Mouse (Mus musculus) gastrocnemius, adult 2 months (tissue): Measurements from ENCODE around the gene Fstl1. TPM values are rescaled to one million over a fixed set of nuclear protein-coding genes. Genes with fewer than 3 reads are reported as not detected.

Experiments
- DNase-seq: peaks from one replicate; pipeline ENCODE4 v3.0.0; 2022
- H3K27ac ChIP-seq: fragments of 200-600 bp; 2 replicates; pipeline ENCODE4 v1.8.1; 2022; ENCODE audit warnings: mild to moderate bottlenecking
- H3K4me3 ChIP-seq: fragments of 200-600 bp; 2 replicates; pipeline ENCODE4 v1.8.1; 2022; ENCODE audit warnings: mild to moderate bottlenecking, moderate library complexity
- CTCF ChIP-seq: fragments of 200-600 bp; IDR thresholded peaks from 2 replicates; pipeline ENCODE4 v1.8.1; 2022; ENCODE audit warnings: antibody characterized with exemption, mild to moderate bottlenecking, moderate library complexity
- intact Hi-C: fragments of 180-260 bp; cut with DNase I; formaldehyde crosslinking; loops from one replicate; pipeline ENCODE4 v1.15.1; 2025
- total RNA-seq, 2 experiments: library from RNA; stranded (reverse); gene quantifications; 2 replicates each; pipeline ENCODE4 v1.2.3; 2021

Gene Fstl1
- total RNA-seq, 2 experiments from 2014 or later, result 30.2 to 54.1 TPM

DNA sequence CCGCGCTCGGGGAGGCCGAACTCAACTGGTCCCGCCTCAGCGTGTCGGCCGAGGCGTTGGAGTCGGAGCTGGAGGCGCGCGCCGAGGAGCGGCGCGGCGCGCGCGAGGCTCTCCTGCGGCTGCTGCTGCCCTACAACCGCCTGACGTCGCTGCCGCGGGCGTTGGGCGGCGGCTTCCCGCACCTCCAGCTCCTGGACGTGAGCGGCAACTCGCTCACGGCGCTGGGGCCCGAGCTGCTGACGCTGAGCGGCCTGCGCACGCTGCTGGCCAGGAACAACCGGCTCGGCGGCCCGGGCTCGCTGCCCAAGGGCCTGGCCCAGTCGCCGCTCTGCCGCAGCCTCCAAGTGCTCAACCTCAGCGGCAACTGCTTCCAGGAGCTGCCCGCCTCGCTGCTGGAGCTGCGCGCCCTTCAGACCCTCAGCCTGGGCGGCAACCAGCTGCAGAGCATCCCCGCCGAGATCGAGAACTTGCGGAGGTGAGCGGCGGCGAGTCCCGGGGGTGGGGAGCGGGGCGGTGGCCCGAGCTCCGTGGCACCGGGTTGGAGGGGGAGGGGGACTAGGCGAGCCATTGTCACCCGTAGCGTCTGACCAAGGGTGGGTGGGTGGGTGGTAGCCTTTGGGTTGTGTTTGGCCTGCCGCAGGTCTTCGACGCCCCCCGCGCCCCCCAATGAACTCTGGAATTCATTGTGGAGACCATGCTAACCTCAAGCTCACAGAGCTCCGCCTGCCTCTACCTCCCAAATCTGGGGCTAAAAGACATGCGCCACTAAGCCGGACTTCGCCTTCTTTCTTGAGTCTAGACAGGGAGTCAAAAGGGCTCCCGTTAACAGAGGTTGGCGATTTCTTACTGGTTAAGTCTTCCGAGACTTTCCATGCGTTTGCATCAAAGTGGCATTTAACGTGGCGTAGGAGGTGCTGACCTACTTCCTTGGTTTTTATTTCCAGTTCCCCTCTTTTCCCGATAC lies 92.1 kb downstream of the Fstl1 start:
- peak overlapping the region; percentile 93 for H3K4me3 ChIP-seq
- peak overlapping the region; percentile 100 for H3K27ac ChIP-seq
- intact Hi-C loops, result loop anchor here (5.0 kb wide), 2 partner anchors 51 to 219 kb away; partner anchors contain the start of gene Gsk3b
- TF ChIP-seq CTCF, result no peak
- DNase-seq, result peak; percentile 84

DNA sequence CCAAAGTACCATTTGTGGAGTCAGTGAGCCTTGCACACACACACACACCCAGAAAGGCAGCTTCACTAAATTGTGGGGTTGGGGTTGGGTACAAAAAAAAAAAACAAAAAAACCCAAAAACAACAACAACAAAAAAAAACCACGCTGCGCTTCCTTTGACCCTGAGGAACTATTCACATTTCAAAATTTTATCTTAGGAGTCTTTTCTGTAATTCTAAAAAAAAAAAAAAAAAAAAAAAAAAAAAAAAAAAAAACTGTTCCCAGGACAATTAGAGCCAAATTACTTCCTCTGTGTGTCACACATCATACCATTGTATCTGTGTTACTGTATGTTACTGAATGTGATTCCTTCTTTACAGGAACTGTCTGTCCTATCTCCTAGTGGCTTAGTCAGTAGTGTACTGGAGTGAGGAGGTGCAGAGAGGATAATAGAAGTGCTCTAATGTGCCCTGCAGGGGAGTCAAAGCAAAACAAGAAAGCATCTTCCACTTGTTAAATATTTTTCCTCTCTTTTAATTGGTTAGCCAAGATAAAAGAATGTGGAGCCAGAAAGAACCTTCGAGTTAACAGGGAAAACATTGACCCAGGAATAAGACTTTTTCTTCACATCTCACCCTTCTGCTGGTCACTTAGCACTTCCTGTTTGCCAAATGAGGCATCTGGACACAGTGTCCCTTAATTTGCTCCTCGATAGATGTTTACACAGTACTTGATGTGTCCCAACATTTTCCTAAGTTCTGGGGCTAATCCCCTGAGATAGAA lies 93.0 kb downstream of the Fstl1 start:
- intact Hi-C loops, result loop anchor here (5.0 kb wide), 3 partner anchors 52 to 328 kb away; partner anchors contain the start of gene Gsk3b
- no peak for TF ChIP-seq CTCF
- DNase-seq, result no peak

DNA sequence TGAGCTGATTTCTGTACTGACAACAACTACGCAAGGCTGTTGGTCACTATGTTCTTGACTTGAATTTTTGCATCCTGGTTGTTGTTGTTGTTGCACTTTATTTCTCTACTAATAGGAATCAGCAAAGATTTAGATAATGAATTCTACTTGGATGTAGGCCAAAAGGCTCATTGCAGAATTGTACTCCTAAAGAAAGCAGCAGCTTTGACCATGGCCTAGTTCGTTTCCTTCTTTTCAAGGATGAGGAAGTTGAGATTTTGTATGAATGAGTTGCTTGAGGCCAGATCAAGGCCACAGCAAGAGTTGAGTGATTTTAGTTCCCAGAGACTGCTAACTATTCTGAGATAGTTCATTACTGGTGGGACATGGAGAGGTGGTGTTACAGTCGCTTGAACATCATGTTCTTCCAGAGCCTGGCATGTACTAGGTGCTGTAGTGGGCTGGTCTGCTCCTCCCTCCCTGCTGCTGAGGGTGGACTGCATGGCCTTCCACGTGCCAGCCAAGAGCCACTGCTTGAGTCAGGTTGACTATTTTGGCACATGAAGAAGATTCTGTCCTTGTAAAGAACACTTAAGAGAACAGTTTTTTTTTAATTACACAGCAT lies 94.5 kb downstream of the Fstl1 start:
- no peak for TF ChIP-seq CTCF
- H3K27ac ChIP-seq, result peak overlapping the region; percentile 100
- intact Hi-C loops, result loop anchor here (5.0 kb wide), 1 partner anchor 326 kb away; no protein-coding TSS in a partner anchor
- peak; percentile 67 for DNase-seq
- peak overlapping the region; percentile 93 for H3K4me3 ChIP-seq

More for the DNA sequence above, 93.0 kb downstream of the Fstl1 start:
- Histone ChIP-seq H3K4me3 (peak overlapping the region; percentile 93), H3K27ac (peak overlapping the region; percentile 100)

- Histone ChIP-seq H3K4me3 (no peak overlapping the region), H3K27ac (0 out of 2 replicates have a peak overlapping the region, but pooled peaks have one; percentile 36)
- no peak for DNase-seq
- TF ChIP-seq CTCF, result no peak
- intact Hi-C loops, result loop anchor here (5.0 kb wide), 1 partner anchor 323 kb away; no protein-coding TSS in a partner anchor
These were observed 98.0 kb downstream of the Fstl1 start for GRCm38 (mm10) chr16:37874501-37875235.

DNA sequence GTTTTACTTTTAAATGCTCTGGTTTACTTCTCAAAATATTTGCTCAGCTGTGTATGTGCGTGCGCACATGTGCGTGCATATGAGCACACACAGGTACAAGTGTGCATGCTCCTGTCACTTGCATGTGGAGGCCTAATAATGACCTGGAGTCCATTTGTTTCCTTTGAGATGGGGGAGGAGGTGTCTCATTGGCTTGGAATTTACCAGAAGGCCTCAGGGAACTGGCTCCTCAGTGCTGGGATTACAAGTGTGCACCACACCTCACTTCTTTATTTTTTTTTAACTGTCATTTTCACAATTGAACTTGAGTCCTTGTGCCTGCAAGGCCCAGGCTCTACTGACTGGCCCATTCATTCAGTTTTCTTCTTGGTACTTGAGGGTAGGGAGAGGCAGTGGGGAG lies 100.7 kb downstream of the Fstl1 start:
- Histone ChIP-seq H3K4me3 (no peak overlapping the region), H3K27ac (no peak overlapping the region)
- DNase-seq, result no peak
- TF ChIP-seq CTCF, result no peak
- intact Hi-C loops, result no loop called here

GRCm38 (mm10) chr16:37878951-37879505 lies 102.4 kb downstream of the Fstl1 start:
- H3K4me3 ChIP-seq, result no peak overlapping the region
- no peak for DNase-seq
- TF ChIP-seq CTCF, result no peak
- intact Hi-C loops, result no loop called here
- H3K27ac ChIP-seq, result no peak overlapping the region

DNA sequence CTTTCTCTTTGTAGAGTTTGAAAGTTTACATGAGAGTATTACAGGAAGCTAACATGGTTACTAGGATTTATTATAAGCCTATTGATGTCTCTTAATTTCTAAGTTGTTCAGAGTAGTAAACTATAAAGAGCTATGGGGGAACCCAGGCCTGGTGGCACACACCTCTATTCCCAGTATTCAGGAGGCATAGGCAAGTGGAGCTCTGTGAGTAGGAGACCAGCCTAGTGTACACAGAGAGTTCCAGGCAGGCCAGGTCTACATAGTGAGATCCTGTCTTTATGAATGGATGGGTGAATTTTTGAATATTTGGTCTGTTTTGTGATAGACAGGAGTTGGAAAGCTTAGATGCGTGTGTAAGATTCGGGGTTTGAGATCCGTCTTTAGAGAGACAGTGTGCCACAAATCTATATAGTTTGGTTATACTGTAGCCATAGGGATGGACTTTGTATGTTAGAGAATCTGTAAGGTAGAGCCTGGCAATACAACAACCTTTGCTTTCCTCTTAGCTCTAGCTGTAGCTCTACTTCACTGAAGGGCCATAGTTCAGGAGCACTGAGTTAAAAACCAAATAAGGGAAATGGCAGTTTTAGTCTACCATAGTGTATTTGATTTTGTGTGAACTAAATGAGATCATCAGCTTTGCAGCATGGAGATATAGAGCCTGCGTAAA lies 103.2 kb downstream of the Fstl1 start:
- no peak overlapping the region for H3K27ac ChIP-seq
- TF ChIP-seq CTCF, result no peak
- intact Hi-C loops, result no loop called here
- no peak overlapping the region for H3K4me3 ChIP-seq
- no peak for DNase-seq

DNA sequence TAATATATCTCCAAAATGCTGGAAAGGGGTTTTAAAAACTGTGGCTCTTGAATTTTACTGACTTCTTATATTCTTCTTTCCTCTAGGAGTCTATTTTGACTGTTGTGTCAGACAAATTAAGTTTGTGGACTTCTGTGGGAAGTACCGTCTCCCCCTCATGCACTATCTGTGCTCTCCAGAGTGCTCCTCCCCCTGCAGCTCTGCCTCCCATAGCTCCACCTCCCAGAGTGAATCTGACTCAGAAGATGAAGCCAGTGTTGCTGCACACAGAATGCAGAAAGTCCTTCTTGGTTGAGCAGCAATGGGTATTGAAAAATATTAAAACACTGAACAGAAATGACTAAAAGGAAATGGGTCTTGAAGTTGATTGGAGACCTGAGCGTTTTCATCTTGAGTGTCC lies 104.5 kb downstream of the Fstl1 start:
- H3K27ac ChIP-seq, result no peak overlapping the region
- no peak for DNase-seq
- H3K4me3 ChIP-seq, result no peak overlapping the region
- TF ChIP-seq CTCF, result no peak
- intact Hi-C loops, result no loop called here

Other genes starting within 250 kb of the Fstl1 start
- gene Gtf2e1, start 237.1 kb upstream of the Fstl1 start, total RNA-seq, result 10 to 100 TPM in 1 of 2 experiments, 1 to 10 TPM in 1; 9.0 to 10.2 TPM
- gene Rabl3, start 237.0 kb upstream of the Fstl1 start, total RNA-seq, result 1 to 10 TPM; 5.4 to 8.5 TPM
- gene Hgd, start 196.7 kb upstream of the Fstl1 start, total RNA-seq, result not detected
- gene Ndufb4, start 122.4 kb upstream of the Fstl1 start, total RNA-seq, result 100 to 1,000 TPM; 191 to 246 TPM
- gene Gm36028, start 84.3 kb downstream of the Fstl1 start, total RNA-seq, result not detected
- gene Lrrc58, start 91.5 kb downstream of the Fstl1 start, total RNA-seq, result 10 to 100 TPM; 52.3 to 61.3 TPM
- gene Gpr156, start 139.6 kb downstream of the Fstl1 start, total RNA-seq, result not detected